Mouse (Mus musculus): Measurements from ENCODE around the gene Cdrt4. TPM values are rescaled to one million over a fixed set of nuclear protein-coding genes. Genes with fewer than 3 reads are reported as not detected.

Gene Cdrt4
- not detected for polyA plus RNA-seq (2021)

DNA sequence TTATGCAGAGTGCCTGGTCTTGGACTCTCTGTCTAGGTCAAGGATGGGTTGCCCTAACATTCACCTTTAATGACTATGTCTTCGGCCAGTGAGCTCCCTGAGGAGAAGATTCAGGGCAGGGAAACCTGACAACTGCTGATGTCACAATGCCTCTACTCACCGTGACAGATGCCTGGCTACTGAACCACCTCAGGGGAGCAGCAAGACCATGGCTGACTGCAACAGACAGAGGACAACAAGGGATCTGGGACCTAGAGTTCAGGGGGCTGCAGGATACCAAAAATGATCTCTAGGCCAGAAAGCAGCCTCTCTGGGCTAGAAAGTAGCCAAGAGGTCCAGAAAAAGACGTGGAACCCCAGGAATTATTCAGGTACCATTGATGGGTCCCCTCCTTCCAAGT, at the start of gene Cdrt4:
TSS of gene Cdrt4 (plus strand) at position 182 of the 400 bp plus-strand sequence.
- DNase-seq (ENCODE audit: low read depth, low spot score): no peak
- no peaks in the 10 kb centered on the region for H3K27me3 ChIP-seq
- in situ Hi-C loops (cut with MboI; ENCODE audit: low pct_unique_long_range_greater_than_20kb): no loop called here
- CTCF ChIA-PET: no interaction called here
- ATAC-seq: no peak
- TF ChIP-seq CTCF (IDR thresholded peaks at IDR 0.05): no peak
- POLR2A ChIA-PET: no interaction called here

- ATAC-seq (peak; percentile 69), DNase-seq (ENCODE audit: low read depth, low spot score) (no peak)
- no peaks in the 10 kb centered on the region for H3K27me3 ChIP-seq
- ChIA-PET POLR2A (interaction anchor here (0.8 to 1.2 kb wide), 2 partner anchors 9 to 11 kb away, joined by 3 read pairs; no protein-coding TSS in a partner anchor), CTCF (interaction anchor here (0.7 to 2.8 kb wide), 23 partner anchors 8 to 1058 kb away, joined by 3 to 33 read pairs (median 4); no protein-coding TSS in a partner anchor)
- TF ChIP-seq CTCF (IDR thresholded peaks at IDR 0.05): peak; percentile 85
- in situ Hi-C loops (cut with MboI; ENCODE audit: low pct_unique_long_range_greater_than_20kb): no loop called here
Observed at GRCm38 (mm10) chr11:62901699-62902323, 49.2 kb upstream of the Cdrt4 start.

GRCm38 (mm10) chr11:62903871-62904495, 47.0 kb upstream of the Cdrt4 start:
- no peak for TF ChIP-seq CTCF (IDR thresholded peaks at IDR 0.05)
- ATAC-seq (no peak), DNase-seq (ENCODE audit: low read depth, low spot score) (no peak)
- ChIA-PET CTCF (interaction anchor here (2.8 kb wide), 2 partner anchors 232 to 270 kb away, joined by 24 to 33 read pairs; no protein-coding TSS in a partner anchor), POLR2A (no interaction called here)
- in situ Hi-C loops (cut with MboI; ENCODE audit: low pct_unique_long_range_greater_than_20kb): no loop called here
- no peaks in the 10 kb centered on the region for H3K27me3 ChIP-seq

- ChIA-PET CTCF (interaction anchor here (1.2 to 1.6 kb wide), 2 partner anchors 8 to 87 kb away, joined by 3 to 14 read pairs; no protein-coding TSS in a partner anchor), POLR2A (interaction anchor here (0.8 kb wide), 1 partner anchor 8 kb away, joined by 3 read pairs; no protein-coding TSS in a partner anchor)
- DNase-seq (ENCODE audit: low read depth, low spot score) (no peak), ATAC-seq (no peak)
- H3K27me3 ChIP-seq: no peaks in the 10 kb centered on the region
- no peak for TF ChIP-seq CTCF (IDR thresholded peaks at IDR 0.05)
- in situ Hi-C loops (cut with MboI; ENCODE audit: low pct_unique_long_range_greater_than_20kb): no loop called here
Observed at GRCm38 (mm10) chr11:62909720-62910306, 41.2 kb upstream of the Cdrt4 start.

DNA sequence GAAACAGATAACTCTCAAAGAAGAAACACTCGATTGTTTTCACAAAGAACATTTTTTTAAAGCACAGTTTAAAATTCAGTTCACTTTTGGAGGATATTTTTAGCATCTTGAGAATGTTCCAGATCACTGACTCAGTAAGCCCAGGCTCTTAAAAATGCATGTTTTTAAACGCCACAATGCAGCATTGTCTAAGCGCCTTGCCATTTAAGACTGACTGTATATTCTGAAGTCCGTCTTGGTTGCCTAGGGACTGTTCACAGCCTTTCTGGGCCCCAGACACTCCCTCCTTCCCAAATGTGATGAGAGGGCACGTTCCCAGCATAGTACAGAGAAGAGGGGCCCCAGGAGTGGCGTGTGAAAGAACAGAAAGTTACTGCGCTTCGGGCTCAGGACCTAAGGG, 39.6 kb upstream of the Cdrt4 start:
- TF ChIP-seq CTCF (IDR thresholded peaks at IDR 0.05): no peak
- ATAC-seq (peak; percentile 71), DNase-seq (ENCODE audit: low read depth, low spot score) (peak; percentile 69)
- no peaks in the 10 kb centered on the region for H3K27me3 ChIP-seq
- ChIA-PET CTCF (no interaction called here), POLR2A (no interaction called here)
- in situ Hi-C loops (cut with MboI; ENCODE audit: low pct_unique_long_range_greater_than_20kb): no loop called here

GRCm38 (mm10) chr11:62913141-62913540, 37.9 kb upstream of the Cdrt4 start:
- no peak for TF ChIP-seq CTCF (IDR thresholded peaks at IDR 0.05)
- POLR2A ChIA-PET: no interaction called here
- ATAC-seq (no peak), DNase-seq (ENCODE audit: low read depth, low spot score) (no peak)
- H3K27me3 ChIP-seq: no peaks in the 10 kb centered on the region
- in situ Hi-C loops (cut with MboI; ENCODE audit: low pct_unique_long_range_greater_than_20kb): no loop called here
- CTCF ChIA-PET: interaction anchor here (1.0 kb wide), 1 partner anchor 223 kb away, joined by 3 read pairs; no protein-coding TSS in a partner anchor

- TF ChIP-seq CTCF (IDR thresholded peaks at IDR 0.05): peak; percentile 57
- ChIA-PET POLR2A (interaction anchor here (0.6 kb wide), 1 partner anchor 84 kb away, joined by 4 read pairs; no protein-coding TSS in a partner anchor), CTCF (interaction anchor here (0.9 to 3.4 kb wide), 5 partner anchors 13 to 254 kb away, joined by 3 to 27 read pairs (median 3); no protein-coding TSS in a partner anchor)
Observed at GRCm38 (mm10) chr11:62914532-62914931, 36.5 kb upstream of the Cdrt4 start.

DNA sequence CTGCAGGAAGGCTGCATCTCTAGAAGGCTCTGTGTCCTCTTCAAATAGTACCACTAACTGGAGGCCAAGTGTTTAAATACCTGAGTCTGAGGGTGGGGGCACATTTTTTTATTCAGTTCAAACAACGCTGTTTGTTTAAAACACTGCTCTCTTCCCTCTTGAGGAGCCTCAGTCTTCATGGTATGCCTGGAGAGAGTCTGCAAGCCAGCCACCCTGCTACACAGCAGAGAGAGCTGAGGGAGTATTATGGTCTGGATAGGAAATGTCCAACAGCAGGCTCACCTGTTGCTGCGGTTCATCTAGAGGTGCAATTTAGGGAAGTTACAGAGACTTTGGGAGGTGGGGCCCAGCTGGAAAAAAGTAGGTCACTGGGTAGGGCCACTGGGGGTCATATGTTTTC, 35.5 kb upstream of the Cdrt4 start:
- no peak for TF ChIP-seq CTCF (IDR thresholded peaks at IDR 0.05)
- H3K27me3 ChIP-seq: no peaks in the 10 kb centered on the region
- POLR2A ChIA-PET: interaction anchor here (1.0 kb wide), 1 partner anchor 220 kb away, joined by 3 read pairs; no protein-coding TSS in a partner anchor
- DNase-seq (ENCODE audit: low read depth, low spot score): no peak
- CTCF ChIA-PET: interaction anchor here (3.0 to 3.4 kb wide), 2 partner anchors 14 to 221 kb away, joined by 13 to 27 read pairs; no protein-coding TSS in a partner anchor
- ATAC-seq: no peak
- in situ Hi-C loops (cut with MboI; ENCODE audit: low pct_unique_long_range_greater_than_20kb): no loop called here

More at GRCm38 (mm10) chr11:62914532-62914931, 36.5 kb upstream of the Cdrt4 start:
- no peak for DNase-seq (ENCODE audit: low read depth, low spot score)
- in situ Hi-C loops (cut with MboI; ENCODE audit: low pct_unique_long_range_greater_than_20kb): no loop called here
- H3K27me3 ChIP-seq: no peaks in the 10 kb centered on the region
- ATAC-seq: no peak

DNA sequence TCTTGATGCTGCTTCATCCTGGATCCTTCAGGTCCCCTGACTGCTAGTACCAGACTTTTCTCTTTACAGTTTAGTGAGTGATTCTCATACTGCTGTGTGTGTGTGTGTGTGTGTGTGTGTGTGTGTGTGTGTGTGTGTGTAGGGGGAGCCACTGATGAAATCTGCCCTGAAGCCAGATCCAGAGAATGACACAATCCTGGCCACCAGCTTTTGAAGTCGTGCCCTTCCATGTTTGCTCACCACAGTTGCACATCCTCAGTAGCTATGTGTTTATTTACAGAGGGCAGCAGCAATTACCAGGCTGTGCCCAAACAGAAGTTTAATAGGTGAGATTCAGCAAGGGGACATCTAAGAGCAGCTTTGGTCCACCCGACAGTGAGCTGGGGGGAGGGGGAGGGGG, 34.2 kb upstream of the Cdrt4 start:
- in situ Hi-C loops (cut with MboI; ENCODE audit: low pct_unique_long_range_greater_than_20kb): no loop called here
- DNase-seq (ENCODE audit: low read depth, low spot score) (no peak), ATAC-seq (no peak)
- ChIA-PET POLR2A (no interaction called here), CTCF (interaction anchor here (1.2 to 3.4 kb wide), 3 partner anchors 15 to 248 kb away, joined by 5 to 27 read pairs (median 13); no protein-coding TSS in a partner anchor)
- no peaks in the 10 kb centered on the region for H3K27me3 ChIP-seq
- TF ChIP-seq CTCF (IDR thresholded peaks at IDR 0.05): no peak

DNA sequence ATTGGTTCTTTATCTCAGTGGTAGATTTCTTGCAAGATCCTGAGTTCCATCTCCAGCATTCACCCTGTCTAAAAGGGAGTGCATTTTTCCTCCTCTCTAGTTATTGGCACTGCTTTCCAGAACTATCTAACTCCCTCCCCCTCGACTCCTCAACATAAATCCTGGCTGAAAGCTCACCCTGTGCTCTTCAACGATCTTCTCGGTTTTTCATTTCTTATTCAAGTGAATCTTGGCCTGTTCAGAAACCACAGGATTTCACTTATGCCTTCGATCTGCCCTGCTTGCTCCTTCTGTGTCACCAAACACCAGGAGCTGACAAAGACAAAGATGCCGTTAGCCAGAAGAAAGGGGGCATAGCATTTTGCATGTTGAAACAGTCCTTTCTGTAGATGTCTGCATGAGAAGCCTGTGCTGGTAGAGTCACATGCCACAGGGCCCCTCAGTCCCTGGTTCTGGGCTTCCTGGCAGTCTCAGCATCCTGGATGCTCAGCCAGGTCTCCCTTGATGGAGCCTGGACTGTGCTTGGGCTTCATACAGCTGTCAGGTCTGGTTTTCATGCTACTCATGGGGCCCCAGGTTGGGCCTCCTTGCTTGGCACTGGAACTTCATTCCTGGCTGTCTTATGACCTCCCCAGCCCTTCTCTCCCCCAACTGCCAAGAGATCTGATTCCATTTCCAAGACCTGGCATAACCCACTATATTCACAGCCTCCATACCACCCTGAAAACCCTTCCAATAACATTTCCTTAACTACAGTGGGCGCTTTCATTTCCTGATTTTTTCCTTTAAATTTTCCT, 30.8 kb upstream of the Cdrt4 start:
- ATAC-seq (no peak), DNase-seq (ENCODE audit: low read depth, low spot score) (no peak)
- H3K27me3 ChIP-seq: no peaks in the 10 kb centered on the region
- POLR2A ChIA-PET: interaction anchor here (1.4 to 2.2 kb wide), 2 partner anchors 213 to 215 kb away, joined by 3 to 7 read pairs; no protein-coding TSS in a partner anchor
- in situ Hi-C loops (cut with MboI; ENCODE audit: low pct_unique_long_range_greater_than_20kb): loop anchor here (5.0 kb wide), 1 partner anchor 212 kb away; no protein-coding TSS in a partner anchor
- CTCF ChIA-PET: interaction anchor here (1.0 to 5.2 kb wide), 3 partner anchors 78 to 247 kb away, joined by 4 to 42 read pairs (median 5); no protein-coding TSS in a partner anchor
- no peak for TF ChIP-seq CTCF (IDR thresholded peaks at IDR 0.05)

Measured in Patski (cell line).